Mouse (Mus musculus) layer of hippocampus, adult 9-10 months (tissue): ENCODE data around the gene Pld5.

Experiments used
- DNase-seq: peaks from one replicate; pipeline ENCODE4 v3.0.0; 2022; ENCODE audit warnings: low spot score

Pld5 gene

GRCm38 (mm10) chr1:175950421-175950820 lies 324.7 kb downstream of the Pld5 start:
- DNase-seq = no peak

GRCm38 (mm10) chr1:175946718-175947315 lies 328.3 kb downstream of the Pld5 start:
- DNase-seq = no peak

GRCm38 (mm10) chr1:175943168-175943567 lies 331.9 kb downstream of the Pld5 start:
- DNase-seq = no peak

- DNase-seq = no peak
These were observed 336.4 kb downstream of the Pld5 start for GRCm38 (mm10) chr1:175938731-175939130.

- DNase-seq = peak; percentile 86
These were observed 338.8 kb downstream of the Pld5 start for GRCm38 (mm10) chr1:175936282-175936737.

GRCm38 (mm10) chr1:175931391-175931790 lies 343.7 kb downstream of the Pld5 start:
- DNase-seq = no peak

- peak; percentile 74 for DNase-seq
These were observed 351.0 kb downstream of the Pld5 start for GRCm38 (mm10) chr1:175923848-175924787.

- no peak for DNase-seq
These were observed 354.0 kb downstream of the Pld5 start for GRCm38 (mm10) chr1:175921091-175921490.

- DNase-seq = no peak
These were observed 355.1 kb downstream of the Pld5 start, which contains the start of gene Gm38100 for GRCm38 (mm10) chr1:175920029-175920428. Gene Gm38100 (plus strand): TSS chr1:175920329.

- no peak for DNase-seq
These were observed 361.3 kb downstream of the Pld5 start for GRCm38 (mm10) chr1:175913728-175914303.
